Mouse (Mus musculus): ENCODE data around the gene Rnf169. TPM values are rescaled to one million over a fixed set of nuclear protein-coding genes. Genes with fewer than 3 reads are reported as not detected.
"Not testable (repeated sequence)": the region's sequence is repeated elsewhere in the genome, so short reads cannot be mapped to it uniquely, and the experiment has no call there.

Rnf169 gene
- total and polyA plus RNA-seq, 2 experiments from 2014 or later: 2.6 to 14.2 TPM

DNA sequence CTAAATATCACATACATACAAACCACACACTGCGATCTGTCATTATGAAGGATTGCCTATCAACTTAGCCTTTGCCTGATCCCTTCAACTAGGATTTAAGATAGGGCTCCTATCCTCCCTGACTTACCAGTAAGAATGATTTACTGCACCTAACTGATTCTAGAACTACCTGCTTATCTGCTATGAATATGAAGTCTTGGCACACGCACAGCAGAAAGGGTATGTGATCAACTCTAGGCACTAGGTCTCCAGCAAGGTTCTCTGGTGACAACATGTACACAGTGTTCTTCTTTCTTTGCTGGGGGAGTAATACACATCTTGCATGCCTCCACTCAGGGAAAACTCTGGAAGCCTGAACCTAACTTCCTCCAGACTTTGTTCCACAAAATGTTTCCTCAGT lies 18.7 kb downstream of the Rnf169 start:
- no peaks in the 10 kb centered on the region for H3K27me3 ChIP-seq (ENCODE audit: insufficient read depth, low read length)
- H3K9me3 ChIP-seq (ENCODE audit: low read length): no peaks in the 10 kb centered on the region
- H3K27ac ChIP-seq: no peak overlapping the region
- 91% methylated on average over 2 of the region's 2 CpGs for whole genome bisulfite sequencing
- DNase-seq (ENCODE audit: low spot score) (no peak), ATAC-seq (no peak)
- no peak overlapping the region for H3K9ac ChIP-seq (replicated peaks; ENCODE audit: low read length)
- H3K4me1 ChIP-seq (ENCODE audit: insufficient read depth, low read length): peaks cover 21% of the 10 kb centered on the region
- TF ChIP-seq CTCF (IDR thresholded peaks at IDR 0.05; ENCODE audit: low read depth): no peak
- H3K4me3 ChIP-seq (ENCODE audit: low read length): no peak overlapping the region
- H3K36me3 ChIP-seq (ENCODE audit: insufficient read depth, low read length): no peaks in the 10 kb centered on the region
- H3K4me2 ChIP-seq (ENCODE audit: low read depth, low read length): no peak overlapping the region

DNA sequence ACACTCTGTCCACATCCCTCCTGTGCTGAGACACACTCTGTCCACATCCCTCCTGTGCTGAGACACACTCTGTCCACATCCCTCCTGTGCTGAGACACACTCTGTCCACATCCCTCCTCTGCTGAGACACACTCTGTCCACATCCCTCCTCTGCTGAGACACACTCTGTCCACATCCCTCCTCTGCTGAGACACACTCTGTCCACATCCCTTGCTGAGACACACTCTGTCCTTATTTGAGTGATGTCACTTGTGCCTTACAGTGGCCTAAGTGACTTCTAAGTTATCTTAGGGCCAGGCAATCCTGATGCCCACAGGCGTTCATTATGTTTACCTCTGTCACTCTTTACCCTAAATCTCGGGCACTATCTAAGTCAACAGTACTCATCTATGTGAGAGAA lies 19.7 kb downstream of the Rnf169 start:
- H3K36me3 ChIP-seq (ENCODE audit: insufficient read depth, low read length); H3K4me2 ChIP-seq (ENCODE audit: low read depth, low read length); H3K4me3 ChIP-seq (ENCODE audit: low read length); H3K27ac ChIP-seq; ATAC-seq; H3K9me3 ChIP-seq (ENCODE audit: low read length); H3K27me3 ChIP-seq (ENCODE audit: insufficient read depth, low read length); H3K9ac ChIP-seq (replicated peaks; ENCODE audit: low read length); DNase-seq (ENCODE audit: low spot score): not testable (repeated sequence)
- H3K4me1 ChIP-seq (ENCODE audit: insufficient read depth, low read length): peaks cover 14% of the 10 kb centered on the region
- 86% methylated on average over 2 of the region's 2 CpGs for WGBS

DNA sequence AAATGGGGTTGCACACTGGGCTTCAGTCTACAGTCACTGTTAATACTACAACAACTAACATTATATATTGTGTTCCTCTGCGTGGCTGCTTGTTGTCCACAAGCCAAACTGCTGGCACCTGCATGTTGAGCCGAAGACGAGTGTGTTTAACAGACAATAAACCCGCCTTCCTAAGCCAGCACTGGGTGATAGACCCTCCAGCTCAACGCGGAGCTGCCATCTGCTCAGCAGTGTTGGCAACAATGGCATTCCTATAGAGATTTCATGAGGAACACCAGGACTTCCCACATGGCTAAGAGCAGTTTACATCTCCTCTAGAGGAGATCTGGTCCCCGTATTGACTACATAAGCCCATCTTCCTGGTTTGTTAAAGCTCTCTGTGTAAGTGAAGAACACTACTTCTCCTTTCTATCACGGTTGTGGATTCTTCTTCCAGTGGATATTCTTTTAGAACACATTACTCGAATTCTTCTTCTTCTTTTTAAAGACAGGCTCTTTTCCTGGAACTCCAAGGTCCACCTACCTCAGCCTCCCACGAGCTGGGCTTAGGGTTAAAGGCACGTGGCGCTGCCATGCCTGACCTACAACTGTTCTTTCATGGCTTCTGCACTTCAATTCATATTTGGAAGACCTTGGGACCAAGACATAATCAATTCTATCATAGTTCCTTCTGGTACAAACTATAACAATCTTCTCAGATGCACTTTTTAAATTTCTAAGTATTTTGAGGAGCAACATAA lies 22.9 kb downstream of the Rnf169 start:
- ATAC-seq (no peak), DNase-seq (ENCODE audit: low spot score) (no peak)
- no peak overlapping the region for H3K9ac ChIP-seq (replicated peaks; ENCODE audit: low read length)
- 67% methylated on average over 12 of the region's 12 CpGs for WGBS
- 0 out of 2 replicates have a peak overlapping the region, but pooled peaks have one; percentile 12 for H3K27ac ChIP-seq
- no peak overlapping the region for H3K4me3 ChIP-seq (ENCODE audit: low read length)
- no peak overlapping the region for H3K4me2 ChIP-seq (ENCODE audit: low read depth, low read length)
- H3K9me3 ChIP-seq (ENCODE audit: low read length): no peaks in the 10 kb centered on the region
- TF ChIP-seq CTCF (IDR thresholded peaks at IDR 0.05; ENCODE audit: low read depth): no peak
- H3K4me1 ChIP-seq (ENCODE audit: insufficient read depth, low read length): no peaks in the 10 kb centered on the region; the same call in 1 of the 2 replicates
- no peaks in the 10 kb centered on the region for H3K36me3 ChIP-seq (ENCODE audit: insufficient read depth, low read length)
- H3K27me3 ChIP-seq (ENCODE audit: insufficient read depth, low read length): no peaks in the 10 kb centered on the region

DNA sequence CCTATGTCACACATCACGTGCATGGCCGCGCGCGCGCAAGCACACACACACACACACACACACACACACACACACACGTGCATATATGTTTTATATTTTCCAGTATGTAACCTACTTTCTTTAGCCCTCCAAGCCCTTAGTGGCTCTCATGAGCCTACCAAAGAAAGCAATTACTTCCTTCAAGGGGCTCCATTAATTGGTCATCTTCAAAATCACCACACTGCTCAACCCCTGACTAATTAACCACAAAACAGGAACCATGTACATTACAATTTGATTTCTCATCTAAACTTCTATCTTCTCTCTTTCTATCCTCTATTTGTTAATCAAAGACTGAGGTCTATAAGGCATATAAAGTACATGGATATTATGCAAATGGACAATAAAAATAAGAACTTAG lies 24.2 kb downstream of the Rnf169 start:
- WGBS: 95% methylated on average over 7 of the region's 7 CpGs
- Histone ChIP-seq H3K27ac (no peak overlapping the region), H3K4me1 (ENCODE audit: insufficient read depth, low read length) (no peaks in the 10 kb centered on the region; the same call in 1 of the 2 replicates), H3K4me2 (ENCODE audit: low read depth, low read length) (no peak overlapping the region), H3K36me3 (ENCODE audit: insufficient read depth, low read length) (no peaks in the 10 kb centered on the region), H3K4me3 (ENCODE audit: low read length) (no peak overlapping the region), H3K27me3 (ENCODE audit: insufficient read depth, low read length) (no peaks in the 10 kb centered on the region), H3K9ac (replicated peaks; ENCODE audit: low read length) (no peak overlapping the region), H3K9me3 (ENCODE audit: low read length) (no peaks in the 10 kb centered on the region)
- ATAC-seq (no peak), DNase-seq (ENCODE audit: low spot score) (no peak)
- no peak for TF ChIP-seq CTCF (IDR thresholded peaks at IDR 0.05; ENCODE audit: low read depth)

DNA sequence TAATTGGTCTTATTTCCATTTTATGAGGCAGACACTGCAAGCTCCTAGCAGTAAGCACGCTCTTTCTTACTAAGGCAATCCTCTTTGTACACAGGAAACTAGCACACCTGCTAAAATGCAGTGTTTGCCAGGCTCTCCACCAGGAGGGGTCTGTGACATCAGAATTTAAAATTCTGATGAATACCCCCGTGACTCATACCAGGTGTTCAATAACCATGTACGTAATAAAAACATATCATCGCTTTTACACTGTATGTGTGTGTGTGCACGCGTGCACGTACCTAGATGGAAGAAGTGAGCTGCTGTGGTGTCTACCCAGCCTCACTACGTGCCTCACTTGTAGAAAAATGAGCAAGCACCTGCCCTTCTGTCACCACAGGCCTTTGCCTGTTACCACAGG lies 26.0 kb downstream of the Rnf169 start:
- WGBS: 92% methylated on average over 8 of the region's 8 CpGs
- H3K4me2 ChIP-seq (ENCODE audit: low read depth, low read length): no peak overlapping the region
- DNase-seq (ENCODE audit: low spot score) (no peak), ATAC-seq (no peak)
- no peaks in the 10 kb centered on the region; the same call in 1 of the 2 replicates for H3K4me1 ChIP-seq (ENCODE audit: insufficient read depth, low read length)
- no peak for TF ChIP-seq CTCF (IDR thresholded peaks at IDR 0.05; ENCODE audit: low read depth)
- no peak overlapping the region for H3K4me3 ChIP-seq (ENCODE audit: low read length)
- no peaks in the 10 kb centered on the region for H3K36me3 ChIP-seq (ENCODE audit: insufficient read depth, low read length)
- no peaks in the 10 kb centered on the region for H3K9me3 ChIP-seq (ENCODE audit: low read length)
- no peak overlapping the region for H3K27ac ChIP-seq
- no peaks in the 10 kb centered on the region for H3K27me3 ChIP-seq (ENCODE audit: insufficient read depth, low read length)
- H3K9ac ChIP-seq (replicated peaks; ENCODE audit: low read length): no peak overlapping the region

DNA sequence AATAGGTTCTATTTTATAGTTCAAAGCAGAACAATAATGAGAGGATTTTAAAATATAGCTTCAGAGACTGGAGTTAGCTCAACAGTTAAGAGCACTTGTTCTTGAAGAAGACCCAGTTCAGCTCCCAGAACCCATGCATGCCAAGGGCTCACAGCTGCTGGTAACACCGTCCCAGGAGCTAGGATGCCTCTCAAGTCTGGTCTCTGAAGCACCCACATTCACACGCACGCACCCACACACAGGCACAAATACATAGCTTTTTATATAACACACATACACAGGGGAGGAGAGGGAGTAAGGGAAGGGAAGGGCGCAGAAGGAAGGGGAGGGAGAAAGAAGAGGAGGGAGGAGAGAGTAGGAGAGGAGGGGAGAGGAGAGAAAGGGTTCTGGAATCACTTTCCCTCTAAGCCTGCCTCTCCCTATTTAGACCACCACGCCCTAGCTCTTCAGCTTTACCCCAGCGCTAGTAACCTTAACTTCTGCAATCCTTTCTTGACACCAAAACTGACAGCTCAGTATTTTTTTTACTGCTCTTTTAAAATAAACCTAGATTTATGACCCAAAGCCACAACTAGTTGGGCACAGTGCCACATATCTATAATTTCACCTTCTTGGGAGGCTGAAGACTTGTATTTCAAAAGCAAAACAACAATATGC lies 26.7 kb downstream of the Rnf169 start:
- Histone ChIP-seq H3K36me3 (ENCODE audit: insufficient read depth, low read length) (no peaks in the 10 kb centered on the region), H3K9ac (replicated peaks; ENCODE audit: low read length) (no peak overlapping the region), H3K4me2 (ENCODE audit: low read depth, low read length) (no peak overlapping the region), H3K27me3 (ENCODE audit: insufficient read depth, low read length) (no peaks in the 10 kb centered on the region), H3K4me1 (ENCODE audit: insufficient read depth, low read length) (no peaks in the 10 kb centered on the region; the same call in 1 of the 2 replicates), H3K4me3 (ENCODE audit: low read length) (no peak overlapping the region), H3K27ac (no peak overlapping the region), H3K9me3 (ENCODE audit: low read length) (no peaks in the 10 kb centered on the region)
- ATAC-seq: no peak
- no peak for TF ChIP-seq CTCF (IDR thresholded peaks at IDR 0.05; ENCODE audit: low read depth)
- DNase-seq (ENCODE audit: low spot score): no peak
- 85% methylated on average over 6 of the region's 6 CpGs for WGBS

DNA sequence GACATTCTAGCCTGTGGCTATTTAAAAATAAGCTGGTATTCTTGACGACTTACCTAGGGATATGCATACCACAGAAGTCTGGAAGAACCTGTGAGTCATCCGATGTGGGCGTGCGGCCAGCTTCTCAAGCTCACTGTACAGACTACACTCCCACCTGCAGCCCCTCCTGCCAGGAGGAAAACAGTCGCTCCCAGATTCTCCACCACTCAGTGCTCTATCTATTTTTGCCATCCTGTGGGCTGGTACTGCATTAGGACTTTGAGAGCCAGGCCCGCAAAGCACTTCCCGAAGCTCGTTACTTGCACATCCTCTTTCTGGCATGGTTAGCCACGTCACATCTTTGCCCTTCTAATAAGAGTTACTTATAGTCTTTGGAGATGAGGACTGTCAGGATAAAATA lies 32.9 kb downstream of the Rnf169 start:
- no peak overlapping the region for H3K4me2 ChIP-seq (ENCODE audit: low read depth, low read length)
- 90% methylated on average over 9 of the region's 9 CpGs for WGBS
- H3K36me3 ChIP-seq (ENCODE audit: insufficient read depth, low read length): peaks cover 25% of the 10 kb centered on the region
- DNase-seq (ENCODE audit: low spot score) (no peak), ATAC-seq (no peak)
- no peak overlapping the region for H3K9ac ChIP-seq (replicated peaks; ENCODE audit: low read length)
- H3K27me3 ChIP-seq (ENCODE audit: insufficient read depth, low read length): no peaks in the 10 kb centered on the region
- no peak overlapping the region for H3K27ac ChIP-seq
- TF ChIP-seq CTCF (IDR thresholded peaks at IDR 0.05; ENCODE audit: low read depth): no peak
- no peaks in the 10 kb centered on the region for H3K4me1 ChIP-seq (ENCODE audit: insufficient read depth, low read length)
- H3K4me3 ChIP-seq (ENCODE audit: low read length): no peak overlapping the region
- no peaks in the 10 kb centered on the region for H3K9me3 ChIP-seq (ENCODE audit: low read length)
